Mouse (Mus musculus): ENCODE results near the gene Fuca1. TPM values are rescaled to one million over a fixed set of nuclear protein-coding genes. Genes with fewer than 3 reads are reported as not detected.
A peak's percentile ranks its signal among the peaks of the same experiment; 100 is the strongest.

Gene Fuca1
- total RNA-seq, 2 experiments from 2014 or later = 29.2 to 36.3 TPM

- intact Hi-C loops (cut with DNase I) = no loop called here
- DNase-seq (ENCODE audit: low spot score in 2 of 2) = no peak
These were observed 34.4 kb upstream of the Fuca1 start for GRCm38 (mm10) chr4:135886184-135886583.

- intact Hi-C loops (cut with DNase I) = no loop called here
- no peak for DNase-seq (ENCODE audit: low spot score in 2 of 2)
These were observed 32.0 kb upstream of the Fuca1 start for GRCm38 (mm10) chr4:135888448-135889057.

GRCm38 (mm10) chr4:135889146-135889883 is 31.2 kb upstream of the Fuca1 start:
- no peak for DNase-seq (ENCODE audit: low spot score in 2 of 2)

GRCm38 (mm10) chr4:135889884-135890283 is 30.7 kb upstream of the Fuca1 start:
- peak; percentile 47 to 63 for DNase-seq (ENCODE audit: low spot score in 2 of 2)
- intact Hi-C loops (cut with DNase I) = loop anchor here (2.0 to 5.0 kb wide), 2 partner anchors 42 to 71 kb away; no protein-coding TSS in a partner anchor

More at GRCm38 (mm10) chr4:135889146-135889883, 31.2 kb upstream of the Fuca1 start:
- intact Hi-C loops (cut with DNase I) = no loop called here

- intact Hi-C loops (cut with DNase I) = loop anchor here (2.0 to 5.0 kb wide), 2 partner anchors 41 to 69 kb away; no protein-coding TSS in a partner anchor
- DNase-seq (ENCODE audit: low spot score in 2 of 2) = no peak
These were observed 29.0 kb upstream of the Fuca1 start for GRCm38 (mm10) chr4:135891539-135891938.

GRCm38 (mm10) chr4:135892884-135893283 is 27.7 kb upstream of the Fuca1 start:
- intact Hi-C loops (cut with DNase I) = loop anchor here (5.0 kb wide), 1 partner anchor 39 kb away; no protein-coding TSS in a partner anchor
- no peak for DNase-seq (ENCODE audit: low spot score in 2 of 2)

- intact Hi-C loops (cut with DNase I) = no loop called here
- no peak for DNase-seq (ENCODE audit: low spot score in 2 of 2)
These were observed 25.4 kb upstream of the Fuca1 start, which contains the start of gene Cnr2 for GRCm38 (mm10) chr4:135895071-135895571. Gene Cnr2 (plus strand): TSS chr4:135895394.

GRCm38 (mm10) chr4:135896157-135896556 is 24.4 kb upstream of the Fuca1 start:
- no peak for DNase-seq (ENCODE audit: low spot score in 2 of 2)
- intact Hi-C loops (cut with DNase I) = no loop called here

GRCm38 (mm10) chr4:135898380-135899049 is 22.0 kb upstream of the Fuca1 start:
- intact Hi-C loops (cut with DNase I) = no loop called here
- DNase-seq (ENCODE audit: low spot score in 2 of 2) = no peak

GRCm38 (mm10) chr4:135899050-135899448 is 21.5 kb upstream of the Fuca1 start:
- intact Hi-C loops (cut with DNase I) = no loop called here
- no peak for DNase-seq (ENCODE audit: low spot score in 2 of 2)

GRCm38 (mm10) chr4:135900008-135900407 is 20.5 kb upstream of the Fuca1 start:
- intact Hi-C loops (cut with DNase I) = no loop called here
- no peak for DNase-seq (ENCODE audit: low spot score in 2 of 2)

GRCm38 (mm10) chr4:135902606-135903242 is 17.8 kb upstream of the Fuca1 start:
- no peak for DNase-seq (ENCODE audit: low spot score in 2 of 2)
- intact Hi-C loops (cut with DNase I) = no loop called here

GRCm38 (mm10) chr4:135904810-135905209 is 15.7 kb upstream of the Fuca1 start:
- no peak for DNase-seq (ENCODE audit: low spot score in 2 of 2)
- intact Hi-C loops (cut with DNase I) = no loop called here

- intact Hi-C loops (cut with DNase I) = no loop called here
- DNase-seq (ENCODE audit: low spot score in 2 of 2) = no peak
These were observed 13.9 kb upstream of the Fuca1 start for GRCm38 (mm10) chr4:135906633-135907032.

GRCm38 (mm10) chr4:135909326-135910066 is 11.0 kb upstream of the Fuca1 start:
- intact Hi-C loops (cut with DNase I) = no loop called here
- no peak for DNase-seq (ENCODE audit: low spot score in 2 of 2)

GRCm38 (mm10) chr4:135911531-135911930 is 9.0 kb upstream of the Fuca1 start:
- intact Hi-C loops (cut with DNase I) = no loop called here
- no peak for DNase-seq (ENCODE audit: low spot score in 2 of 2)

- DNase-seq (ENCODE audit: low spot score in 2 of 2) = no peak
- intact Hi-C loops (cut with DNase I) = no loop called here
These were observed 8.4 kb upstream of the Fuca1 start for GRCm38 (mm10) chr4:135912164-135912563.

GRCm38 (mm10) chr4:135912835-135913234 is 7.7 kb upstream of the Fuca1 start:
- intact Hi-C loops (cut with DNase I) = no loop called here
- DNase-seq (ENCODE audit: low spot score in 2 of 2) = no peak

GRCm38 (mm10) chr4:135913433-135913832 is 7.1 kb upstream of the Fuca1 start:
- DNase-seq (ENCODE audit: low spot score in 2 of 2) = no peak
- intact Hi-C loops (cut with DNase I) = no loop called here

Data from left cerebral cortex, postnatal 25 days (tissue).